29 mouse cellular contexts compared by ENCODE assay signal in the genomic region with DNA sequence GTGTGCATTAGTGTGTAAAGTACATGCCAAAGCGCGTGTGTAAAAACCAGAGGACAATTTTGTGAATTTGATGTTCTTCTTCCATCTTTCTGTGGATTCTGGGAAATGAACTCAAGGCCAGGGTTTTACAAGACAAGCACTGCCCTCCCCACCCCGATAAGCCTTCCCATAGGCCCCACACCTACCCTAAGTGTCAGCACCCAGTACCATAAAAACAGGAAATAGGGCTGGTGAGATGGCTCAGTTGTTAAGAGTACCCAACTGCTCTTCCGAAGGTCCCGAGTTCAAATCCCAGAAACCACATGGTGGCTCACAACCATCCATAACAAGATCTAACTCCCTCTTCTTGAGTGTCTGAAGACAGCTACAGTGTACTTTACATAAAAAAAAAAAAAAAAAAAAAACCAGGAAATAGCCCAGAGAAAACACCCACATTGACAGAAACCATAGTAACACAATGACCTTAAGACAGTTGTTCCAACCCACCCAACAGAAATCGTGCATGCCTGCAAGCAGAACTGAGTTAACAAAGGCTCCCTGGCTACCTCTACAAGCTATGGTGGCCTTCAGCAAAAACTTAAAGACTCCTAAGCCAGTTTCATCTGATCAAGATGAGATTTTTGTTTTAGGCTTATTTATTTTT. TPM values are rescaled to one million over a fixed set of nuclear protein-coding genes. Genes with fewer than 3 reads are reported as not detected.
DNase-seq lines count a peak whose midpoint lies in the region; ATAC-seq and TF ChIP-seq lines count a peak whose summit lies in the region.
"Had no signal": no experiment of that assay in that cellular context is flagged by ENCODE, and none has a peak within 500 bp of the region (broad histone marks: within the 10 kb centered on the region; RNA-seq: fewer than 3 reads in every experiment).

No protein-coding gene starts in this region.

- DNase-seq in heart, adult 11 months = no peak
- peak; percentile 63 for DNase-seq in MEL (ENCODE audit: low read depth, low spot score)
- no peak for DNase-seq in liver, embryonic 13.5 days
- no peak for DNase-seq in layer of hippocampus, adult 2 months (ENCODE audit: low spot score in 2 of 2)
- DNase-seq in forebrain, embryonic 10.5 days (ENCODE audit: extremely low spot score, low spot score) = no peak
- DNase-seq: adrenal gland, postnatal 14 days; cerebellum, adult 11-12 months; cerebellum, adult 9-11 months; embryo, embryonic 11 days; forebrain, postnatal 0 days; gastrocnemius, postnatal 14 days; kidney, adult 18-20 months; kidney, postnatal 25 days; lung, adult 2 months; lung, postnatal 10 days; right cerebral cortex, postnatal 4 days; thymus, postnatal 4 days had no signal

- H3K9me3 ChIP-seq in heart, embryonic 12.5 days (replicated peaks) = no peaks in the 10 kb centered on the region
- H3K9me3 ChIP-seq in MEL (replicated peaks; ENCODE audit: insufficient read depth, low read length) = no peaks in the 10 kb centered on the region
- no peaks in the 10 kb centered on the region for H3K9me3 ChIP-seq in liver, embryonic 13.5 days (replicated peaks)
- no peaks in the 10 kb centered on the region for H3K9me3 ChIP-seq in hindbrain, embryonic 12.5 days (replicated peaks)
- no peaks in the 10 kb centered on the region for H3K9me3 ChIP-seq in forebrain, embryonic 10.5 days
- H3K9me3 ChIP-seq: embryonic facial prominence, embryonic 12.5 days; forebrain, embryonic 12.5 days; heart, embryonic 15.5 days; kidney, embryonic 15.5 days; limb, embryonic 13.5 days; midbrain, embryonic 13.5 days; neural tube, embryonic 13.5 days had no signal

- TF ChIP-seq CTCF in MEL (IDR thresholded peaks at IDR 0.05 in 2 of 3, conservative IDR thresholded peaks at IDR 0.05 in 1 of 3; ENCODE audit: control insufficient read depth in 1 of 3, insufficient read depth in 1 of 3, low read depth in 2 of 3, low read length in 3 of 3, poor library complexity in 1 of 3, severe bottlenecking in 1 of 3) = no peak
- TF ChIP-seq CTCF in layer of hippocampus, adult 2 months (conservative IDR thresholded peaks at IDR 0.05) = no peak

- no peak for TF ChIP-seq EP300 in MEL (IDR thresholded peaks at IDR 0.05; ENCODE audit: low read depth in 1 of 2, low read length in 2 of 2)

- H3K4me2 ChIP-seq in heart, embryonic 12.5 days = 0 out of 2 replicates have a peak overlapping the region, but pooled peaks have one; percentile 25
- H3K4me2 ChIP-seq in liver, embryonic 13.5 days = peak overlapping the region; percentile 63
- H3K4me2 ChIP-seq in hindbrain, embryonic 12.5 days (replicated peaks) = no peak overlapping the region
- H3K4me2 ChIP-seq: embryonic facial prominence, embryonic 12.5 days; forebrain, embryonic 12.5 days; heart, embryonic 15.5 days; hindbrain, embryonic 14.5 days; kidney, embryonic 15.5 days; limb, embryonic 13.5 days; midbrain, embryonic 13.5 days; neural tube, embryonic 13.5 days had no signal

- no peak for ATAC-seq in heart, embryonic 12.5 days (ENCODE audit: insufficient number of reproducible peaks, low FRiP score)
- no peak for ATAC-seq in liver, embryonic 13.5 days (ENCODE audit: low read depth)
- ATAC-seq in hindbrain, embryonic 12.5 days (ENCODE audit: low FRiP score) = no peak
- ATAC-seq: forebrain, postnatal 0 days; inflammation-experienced regulatory T-cells, adult 6 months; midbrain, embryonic 13.5 days had no signal

- no peak overlapping the region for H3K4me3 ChIP-seq in heart, embryonic 12.5 days
- H3K4me3 ChIP-seq in MEL (ENCODE audit: control insufficient read depth in 1 of 2, insufficient read depth in 1 of 2, low read depth in 2 of 2, low read length in 2 of 2) = no peak overlapping the region
- H3K4me3 ChIP-seq in liver, embryonic 13.5 days (replicated peaks) = peak overlapping the region; percentile 39
- H3K4me3 ChIP-seq in hindbrain, embryonic 12.5 days = no peak overlapping the region
- H3K4me3 ChIP-seq in layer of hippocampus, adult 2 months = no peak overlapping the region
- no peak overlapping the region for H3K4me3 ChIP-seq in forebrain, embryonic 10.5 days
- H3K4me3 ChIP-seq: embryonic facial prominence, embryonic 12.5 days; forebrain, embryonic 12.5 days; heart, embryonic 15.5 days; kidney, embryonic 15.5 days; limb, embryonic 13.5 days; midbrain, embryonic 13.5 days; neural tube, embryonic 13.5 days had no signal

- peaks cover 86% of the 10 kb centered on the region for H3K79me2 ChIP-seq in MEL (ENCODE audit: control insufficient read depth, insufficient read depth, low read length, poor library complexity)

- no peaks in the 10 kb centered on the region for H3K36me3 ChIP-seq in heart, embryonic 12.5 days
- H3K36me3 ChIP-seq in MEL (ENCODE audit: control insufficient read depth in 1 of 2, insufficient read depth in 2 of 2, low read length in 2 of 2) = peaks cover 17 to 57% of the 10 kb centered on the region in 2 experiments
- H3K36me3 ChIP-seq in liver, embryonic 13.5 days = peaks cover 48% of the 10 kb centered on the region
- no peaks in the 10 kb centered on the region for H3K36me3 ChIP-seq in hindbrain, embryonic 12.5 days
- no peaks in the 10 kb centered on the region for H3K36me3 ChIP-seq in forebrain, embryonic 10.5 days (replicated peaks)
- H3K36me3 ChIP-seq: embryonic facial prominence, embryonic 12.5 days; forebrain, embryonic 12.5 days; heart, embryonic 15.5 days; kidney, embryonic 15.5 days; limb, embryonic 13.5 days; midbrain, embryonic 13.5 days; neural tube, embryonic 13.5 days had no signal

- H3K9ac ChIP-seq in heart, embryonic 12.5 days = no peak overlapping the region
- no peak overlapping the region for H3K9ac ChIP-seq in MEL (ENCODE audit: control insufficient read depth, low read depth, low read length, poor library complexity, severe bottlenecking)
- peak overlapping the region; percentile 46 for H3K9ac ChIP-seq in liver, embryonic 13.5 days
- no peak overlapping the region for H3K9ac ChIP-seq in hindbrain, embryonic 12.5 days
- H3K9ac ChIP-seq: embryonic facial prominence, embryonic 12.5 days; forebrain, embryonic 12.5 days; forebrain, postnatal 0 days; heart, embryonic 15.5 days; hindbrain, embryonic 14.5 days; kidney, embryonic 15.5 days; limb, embryonic 13.5 days; midbrain, embryonic 13.5 days; neural tube, embryonic 13.5 days had no signal

- peaks cover 12% of the 10 kb centered on the region for H3K27me3 ChIP-seq in heart, embryonic 12.5 days (replicated peaks)
- H3K27me3 ChIP-seq in MEL (ENCODE audit: control insufficient read depth in 1 of 2, insufficient read depth in 2 of 2, low read length in 2 of 2) = no peaks in the 10 kb centered on the region
- H3K27me3 ChIP-seq in liver, embryonic 13.5 days = no peaks in the 10 kb centered on the region
- H3K27me3 ChIP-seq in hindbrain, embryonic 12.5 days = peaks cover 43% of the 10 kb centered on the region
- H3K27me3 ChIP-seq in forebrain, embryonic 10.5 days (ENCODE audit: poor library complexity, severe bottlenecking) = peaks cover 51% of the 10 kb centered on the region

- no peak for TF ChIP-seq RAD21 in MEL (IDR thresholded peaks at IDR 0.05; ENCODE audit: low read depth, low read length)

- WGBS in heart, embryonic 12.5 days = 85% methylated on average over 6 of the region's 6 CpGs
- WGBS in liver, embryonic 13.5 days (ENCODE audit: insufficient replicate concordance) = 68% methylated on average over 6 of the region's 6 CpGs
- WGBS in hindbrain, embryonic 12.5 days = 92% methylated on average over 6 of the region's 6 CpGs
- 90% methylated on average over 6 of the region's 6 CpGs for WGBS in forebrain, embryonic 10.5 days

- 0 out of 2 replicates have a peak, but pooled peaks cover 7% of the 10 kb centered on the region for H3K4me1 ChIP-seq in heart, embryonic 12.5 days (replicated peaks)
- peaks cover 20 to 46% of the 10 kb centered on the region in 2 experiments for H3K4me1 ChIP-seq in MEL (ENCODE audit: control insufficient read depth in 1 of 2, insufficient read depth in 2 of 2, low read length in 2 of 2)
- peaks cover 79% of the 10 kb centered on the region for H3K4me1 ChIP-seq in liver, embryonic 13.5 days (replicated peaks)
- H3K4me1 ChIP-seq in hindbrain, embryonic 12.5 days = peaks cover 3% of the 10 kb centered on the region
- peaks cover 6% of the 10 kb centered on the region for H3K4me1 ChIP-seq in forebrain, embryonic 10.5 days
- H3K4me1 ChIP-seq: embryonic facial prominence, embryonic 12.5 days had no signal

- H3K27ac ChIP-seq in heart, embryonic 12.5 days (ENCODE audit: poor library complexity, severe bottlenecking) = no peak overlapping the region
- H3K27ac ChIP-seq in MEL (ENCODE audit: control insufficient read depth, low read depth, low read length) = no peak overlapping the region
- H3K27ac ChIP-seq in liver, embryonic 13.5 days = peak overlapping the region; percentile 99
- no peak overlapping the region for H3K27ac ChIP-seq in hindbrain, embryonic 12.5 days
- no peak overlapping the region for H3K27ac ChIP-seq in layer of hippocampus, adult 2 months
- H3K27ac ChIP-seq in forebrain, embryonic 10.5 days = no peak overlapping the region
- H3K27ac ChIP-seq: embryonic facial prominence, embryonic 12.5 days; forebrain, embryonic 12.5 days; heart, embryonic 15.5 days; hindbrain, embryonic 14.5 days; kidney, embryonic 15.5 days; limb, embryonic 13.5 days; macrophage; midbrain, embryonic 13.5 days; neural tube, embryonic 13.5 days had no signal

- TF ChIP-seq POLR2A in MEL (IDR thresholded peaks at IDR 0.05; ENCODE audit: control insufficient read depth in 1 of 2, insufficient read depth in 1 of 2, low read depth in 1 of 2, low read length in 2 of 2, poor library complexity in 1 of 2) = no peak

RNA-seq across cellular contexts. Expression of a gene that starts 5.5 kb away (rescaled TPM):
- 9.3 and 10.1 TPM in 2 replicates for polyA plus RNA-seq in heart, embryonic 12.5 days (2016; fragmentation: Nextera tagmentation; extraction: Ambion mirVana)
- 66.6 and 88.1 TPM in 2 replicates for total RNA-seq in MEL (2012; rRNA removed)
- 10 to 100 TPM; 68.3 to 71.0 TPM for polyA plus RNA-seq in MEL (2012; ENCODE audit: insufficient read depth in 1 of 2, insufficient read length in 2 of 2, low read depth in 1 of 2, low replicate concordance in 2 of 2, missing spikeins in 1 of 2)
- polyA plus RNA-seq in liver, embryonic 13.5 days (2015; fragmentation: Nextera tagmentation; extraction: Ambion mirVana) = 24.6 and 25.8 TPM in 2 replicates
- polyA plus RNA-seq in hindbrain, embryonic 12.5 days (2016; fragmentation: Nextera tagmentation; extraction: Ambion mirVana) = 1.9 and 2.3 TPM in 2 replicates
- 1 to 10 TPM; 3.1 to 3.9 TPM for total RNA-seq in layer of hippocampus, adult 2 months (2021)
- polyA plus RNA-seq in forebrain, embryonic 10.5 days (2016; fragmentation: Nextera tagmentation; extraction: Ambion mirVana) = 2.0 and 2.2 TPM in 2 replicates

RNA-seq across cellular contexts. Expression of a gene that starts 32.3 kb away (rescaled TPM):
- 3.4 and 3.5 TPM in 2 replicates for polyA plus RNA-seq in heart, embryonic 12.5 days (2016; fragmentation: Nextera tagmentation; extraction: Ambion mirVana)
- total RNA-seq in MEL (2012; rRNA removed) = 1.3 and 1.4 TPM in 2 replicates
- polyA plus RNA-seq in MEL (2012; ENCODE audit: insufficient read depth in 1 of 2, insufficient read length in 2 of 2, low read depth in 1 of 2, low replicate concordance in 2 of 2, missing spikeins in 1 of 2) = 1 to 10 TPM in 1 of 2 experiments, not detected in 1; 2.1 TPM
- 0.70 and 0.74 TPM in 2 replicates for polyA plus RNA-seq in liver, embryonic 13.5 days (2015; fragmentation: Nextera tagmentation; extraction: Ambion mirVana)
- polyA plus RNA-seq in hindbrain, embryonic 12.5 days (2016; fragmentation: Nextera tagmentation; extraction: Ambion mirVana) = 12.2 and 12.7 TPM in 2 replicates
- 10 to 100 TPM; 11.5 to 12.2 TPM for total RNA-seq in layer of hippocampus, adult 2 months (2021)
- polyA plus RNA-seq in forebrain, embryonic 10.5 days (2016; fragmentation: Nextera tagmentation; extraction: Ambion mirVana) = 15.2 and 17.0 TPM in 2 replicates

RNA-seq across cellular contexts. Expression of a gene that starts 49.9 kb away (rescaled TPM):
- 15.6 and 16.5 TPM in 2 replicates for polyA plus RNA-seq in heart, embryonic 12.5 days (2016; fragmentation: Nextera tagmentation; extraction: Ambion mirVana)
- 1.8 and 2.0 TPM in 2 replicates for total RNA-seq in MEL (2012; rRNA removed)
- polyA plus RNA-seq in MEL (2012; ENCODE audit: insufficient read depth in 1 of 2, insufficient read length in 2 of 2, low read depth in 1 of 2, low replicate concordance in 2 of 2, missing spikeins in 1 of 2) = 1 to 10 TPM in 1 of 2 experiments, not detected in 1; 5.8 TPM
- 1.6 and 2.1 TPM in 2 replicates for polyA plus RNA-seq in liver, embryonic 13.5 days (2015; fragmentation: Nextera tagmentation; extraction: Ambion mirVana)
- 16.3 and 18.9 TPM in 2 replicates for polyA plus RNA-seq in hindbrain, embryonic 12.5 days (2016; fragmentation: Nextera tagmentation; extraction: Ambion mirVana)
- total RNA-seq in layer of hippocampus, adult 2 months (2021) = 1 to 10 TPM; 4.5 TPM
- 14.0 and 14.3 TPM in 2 replicates for polyA plus RNA-seq in forebrain, embryonic 10.5 days (2016; fragmentation: Nextera tagmentation; extraction: Ambion mirVana)
